Mouse (Mus musculus) hindbrain, embryonic 10.5 days (tissue): ENCODE results near the gene H3f3a. TPM values are rescaled to one million over a fixed set of nuclear protein-coding genes. Genes with fewer than 3 reads are reported as not detected.
A peak's percentile ranks its signal among the peaks of the same experiment; 100 is the strongest.

Experiments used
- DNase-seq: peaks from one replicate; pipeline ENCODE4 v3.0.0-alpha.2; 2017; ENCODE audit warnings: low spot score
- H3K27ac ChIP-seq: fragments of 300-500 bp; sonication (generic); 2 replicates; pipeline ENCODE4 v1.5.1; 2016; ENCODE audit warnings: mild to moderate bottlenecking, moderate library complexity
- H3K27me3 ChIP-seq: fragments of 300-500 bp; sonication (generic); 2 replicates; pipeline ENCODE4 v1.6.1; 2016; ENCODE audit warnings: mild to moderate bottlenecking; ENCODE audit not compliant: poor library complexity, insufficient read depth, severe bottlenecking
- H3K36me3 ChIP-seq: fragments of 300-500 bp; sonication (generic); 2 replicates; pipeline ENCODE4 v1.6.1; 2016; ENCODE audit warnings: mild to moderate bottlenecking, moderate library complexity
- H3K4me1 ChIP-seq: fragments of 300-500 bp; sonication (generic); replicated peaks from 2 replicates; pipeline ENCODE4 v1.6.1; 2016; ENCODE audit warnings: mild to moderate bottlenecking
- H3K4me3 ChIP-seq: fragments of 300-500 bp; sonication (generic); 2 replicates; pipeline ENCODE4 v1.5.1; 2016; ENCODE audit warnings: mild to moderate bottlenecking, moderate library complexity
- H3K9me3 ChIP-seq: fragments of 300-500 bp; sonication (generic); 2 replicates; pipeline ENCODE4 v1.6.1; 2016; ENCODE audit warnings: mild to moderate bottlenecking, moderate library complexity
- WGBS: fragments of 180-500 bp; shearing (Covaris S2); methylation state at CpG from one replicate; pipeline ENCODE4 v1.1.7; 2016; 5-methylcytosine and 5-hydroxymethylcytosine counted together
- polyA plus RNA-seq: library from polyadenylated mRNA; unstranded; fragments of >200 nt; fragmentation: Nextera tagmentation; extraction: Ambion mirVana; gene quantifications from 2 replicates; pipeline ENCODE4 v1.2.1, GENCODE M21; 2016

Gene H3f3a
- polyA plus RNA-seq, 1 experiment from 2014 or later: 3,181 TPM

DNA sequence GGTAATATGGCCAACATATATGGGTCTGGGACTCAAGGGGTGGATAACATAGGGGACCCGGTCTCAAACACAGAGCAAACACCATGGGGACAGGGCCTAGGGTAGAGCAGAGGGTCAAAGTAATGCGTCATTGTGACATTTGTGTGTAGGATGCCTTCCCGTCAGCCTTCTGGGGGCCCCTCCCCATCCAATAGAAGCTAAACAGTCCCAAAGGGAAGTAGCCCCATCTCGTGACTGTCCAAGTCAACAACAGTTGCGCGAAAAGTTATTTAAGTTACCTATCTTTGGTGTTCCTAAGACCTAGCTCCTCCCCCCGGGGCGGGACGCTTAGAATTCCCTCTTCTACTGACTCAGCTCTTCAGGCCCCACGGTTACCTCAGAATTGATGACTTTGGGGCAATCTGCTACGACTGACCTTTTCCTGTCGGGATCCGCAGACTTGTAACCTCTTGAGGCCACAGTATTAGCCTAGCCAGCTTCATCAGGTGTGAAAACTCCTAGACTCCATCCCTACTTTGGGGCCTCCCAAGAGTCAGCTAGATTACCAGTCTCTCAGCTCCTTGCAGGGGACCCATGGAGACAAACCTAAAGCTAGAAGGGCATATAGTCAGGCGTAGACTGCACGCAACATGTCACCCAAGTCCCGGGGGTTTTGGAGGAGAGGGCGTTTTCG, 20.2 kb downstream of the H3f3a start:
- H3K4me1 ChIP-seq: peaks cover 15% of the 10 kb centered on the region
- H3K4me3 ChIP-seq: peak overlapping the region; percentile 56
- H3K27ac ChIP-seq: peak overlapping the region; percentile 76
- H3K27me3 ChIP-seq: peaks cover 15% of the 10 kb centered on the region; the same call in 1 of the 2 replicates
- H3K9me3 ChIP-seq: no peaks in the 10 kb centered on the region
- DNase-seq: no peak
- no peaks in the 10 kb centered on the region for H3K36me3 ChIP-seq
- 9% methylated on average over 18 of the region's 18 CpGs for WGBS

DNA sequence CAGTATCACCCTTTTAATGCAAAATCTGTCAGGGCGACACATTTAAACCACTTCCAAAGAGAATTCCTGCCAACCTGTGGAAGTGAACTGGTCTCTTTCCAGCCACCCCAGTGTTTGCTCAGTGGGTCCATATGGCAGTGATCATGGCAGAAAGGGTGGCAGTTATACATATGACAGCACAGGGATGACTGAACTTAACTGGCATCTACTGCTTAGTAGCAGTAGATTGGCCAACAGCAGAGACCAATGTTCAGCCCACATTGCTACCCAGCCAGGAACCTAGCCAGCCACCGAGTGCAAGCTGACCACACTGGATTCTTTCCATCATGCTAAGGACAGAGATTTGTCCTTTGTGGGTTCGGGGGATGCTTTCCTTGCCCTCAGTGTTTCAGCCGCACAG, 20.9 kb downstream of the H3f3a start:
- Histone ChIP-seq H3K9me3 (peaks cover 3% of the 10 kb centered on the region; the same call in 1 of the 2 replicates), H3K27ac (no peak overlapping the region), H3K4me1 (peaks cover 15% of the 10 kb centered on the region), H3K4me3 (no peak overlapping the region), H3K27me3 (peaks cover 15% of the 10 kb centered on the region; the same call in 1 of the 2 replicates), H3K36me3 (no peaks in the 10 kb centered on the region)
- WGBS: 89% methylated on average over 4 of the region's 4 CpGs
- no peak for DNase-seq

DNA sequence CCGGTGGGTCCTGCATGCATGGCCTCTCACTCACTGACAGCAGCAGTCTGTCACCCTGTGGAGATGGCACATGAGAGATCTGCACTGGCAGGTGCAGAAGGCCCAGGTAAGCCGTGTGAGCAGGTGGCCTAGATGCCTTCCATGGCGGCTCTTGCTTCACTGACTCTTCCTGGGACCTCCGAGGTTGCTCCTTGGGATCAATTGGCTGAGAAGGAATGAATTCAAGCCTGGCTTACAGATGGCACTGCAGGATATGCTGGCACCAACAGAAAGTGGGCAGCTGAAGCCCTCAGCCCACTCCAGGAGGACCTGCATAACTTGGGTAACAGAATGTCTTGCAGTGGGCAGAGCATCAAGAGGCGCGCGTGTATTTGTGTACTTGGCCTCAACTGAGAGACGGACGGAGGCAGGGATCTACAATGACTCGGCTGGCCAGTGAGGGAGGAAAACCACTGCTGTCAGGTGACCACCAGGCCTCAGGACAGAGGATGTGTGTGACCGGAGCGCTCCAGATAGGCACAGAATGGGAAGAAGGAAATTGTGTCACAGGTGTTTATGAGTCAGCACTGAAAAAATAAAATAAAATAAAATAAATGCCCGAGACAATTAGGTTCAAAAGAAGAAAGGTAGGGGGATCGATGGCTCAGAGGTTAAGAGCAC, 21.8 kb downstream of the H3f3a start:
- Histone ChIP-seq H3K36me3 (no peaks in the 10 kb centered on the region), H3K9me3 (peaks cover 3% of the 10 kb centered on the region; the same call in 1 of the 2 replicates), H3K4me3 (no peak overlapping the region), H3K27me3 (peaks cover 15% of the 10 kb centered on the region; the same call in 1 of the 2 replicates), H3K27ac (no peak overlapping the region), H3K4me1 (peaks cover 15% of the 10 kb centered on the region)
- no peak for DNase-seq
- 87% methylated on average over 14 of the region's 14 CpGs for WGBS

DNA sequence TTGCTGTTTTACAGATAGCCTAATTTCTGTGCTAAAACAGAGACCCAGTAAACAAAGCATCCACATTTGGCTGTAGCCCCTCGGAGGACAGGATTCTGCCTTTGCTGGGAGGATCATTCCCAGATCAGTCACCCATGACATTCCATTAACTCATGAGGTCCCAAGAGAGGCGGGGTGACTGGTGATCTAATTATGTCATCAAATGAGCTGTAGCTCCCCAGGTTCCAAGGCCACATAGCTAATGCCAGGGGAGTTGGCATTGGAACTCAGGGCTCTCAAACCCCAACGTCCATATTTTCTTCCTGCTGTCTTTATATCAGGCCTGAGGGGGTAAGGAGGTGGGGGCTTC, 30.2 kb downstream of the H3f3a start:
- no peak for DNase-seq
- WGBS: 27% methylated on average over 3 of the region's 3 CpGs

DNA sequence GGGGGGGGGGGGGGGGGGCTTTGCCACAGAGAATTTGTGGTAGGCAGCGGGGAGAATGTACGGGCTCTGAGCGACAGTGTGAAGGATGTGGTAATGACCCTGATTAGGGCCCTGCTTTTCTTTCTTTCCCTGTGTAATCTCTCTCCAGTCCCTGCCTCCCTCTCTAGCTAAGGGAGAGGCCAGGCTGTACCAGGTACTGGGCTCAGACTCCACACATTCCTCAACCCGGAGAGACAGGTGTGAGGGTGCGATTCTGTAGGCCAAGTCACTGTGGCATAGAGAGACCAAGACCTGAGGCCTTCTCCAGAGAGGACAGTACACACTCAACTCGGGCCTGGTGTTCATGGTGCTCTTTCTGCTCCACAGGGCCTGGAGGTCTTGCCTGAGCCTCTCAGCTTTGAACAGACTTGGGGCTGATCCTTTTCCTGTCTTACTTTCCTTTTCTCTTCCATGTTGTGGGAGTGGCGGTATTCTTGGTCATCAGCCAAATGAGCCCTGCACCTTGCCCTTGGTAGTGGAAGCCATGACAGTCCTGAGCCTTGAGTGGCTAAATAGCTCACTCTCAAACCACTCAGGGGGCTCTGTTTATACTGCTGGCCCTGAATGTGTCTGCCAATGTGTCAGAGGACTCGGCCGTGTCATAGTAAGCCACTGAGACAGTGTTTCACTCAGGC, 30.7 kb downstream of the H3f3a start:
- 71% methylated on average over 9 of the region's 9 CpGs for WGBS
- Histone ChIP-seq H3K27me3 (peaks cover 20% of the 10 kb centered on the region), H3K4me1 (peaks cover 19% of the 10 kb centered on the region; the same call in 1 of the 2 replicates), H3K36me3 (no peaks in the 10 kb centered on the region), H3K9me3 (peaks cover 1% of the 10 kb centered on the region; the same call in 1 of the 2 replicates), H3K4me3 (no peak overlapping the region), H3K27ac (peak overlapping the region; percentile 40)
- DNase-seq: no peak

More for the DNA sequence above, 30.2 kb downstream of the H3f3a start:
- no peaks in the 10 kb centered on the region for H3K36me3 ChIP-seq
- H3K9me3 ChIP-seq: peaks cover 3% of the 10 kb centered on the region; the same call in 1 of the 2 replicates
- H3K27me3 ChIP-seq: peaks cover 20% of the 10 kb centered on the region
- no peak overlapping the region for H3K4me3 ChIP-seq
- peak overlapping the region; percentile 40 for H3K27ac ChIP-seq
- H3K4me1 ChIP-seq: peaks cover 16% of the 10 kb centered on the region; the same call in 1 of the 2 replicates

DNA sequence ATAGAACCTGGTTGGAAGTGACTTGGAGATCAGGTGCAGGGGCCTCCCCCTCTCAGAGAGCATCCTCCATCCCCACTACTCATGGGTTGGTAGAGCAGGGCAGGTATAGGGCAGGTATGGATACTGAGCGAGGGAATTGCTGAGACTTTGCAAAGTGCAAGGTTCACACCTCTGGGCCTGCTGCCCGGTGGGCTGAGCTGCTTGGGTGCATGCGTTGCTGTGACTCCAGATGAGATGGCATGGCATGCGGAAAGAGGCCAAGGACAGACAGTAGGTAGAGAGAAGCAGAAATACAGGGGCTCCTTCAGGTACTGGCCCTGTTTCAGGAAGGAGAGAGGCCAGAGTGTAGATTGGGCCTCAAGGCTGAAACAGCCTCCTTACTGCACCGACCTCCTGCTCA, 32.5 kb downstream of the H3f3a start:
- WGBS: 87% methylated on average over 5 of the region's 5 CpGs

DNA sequence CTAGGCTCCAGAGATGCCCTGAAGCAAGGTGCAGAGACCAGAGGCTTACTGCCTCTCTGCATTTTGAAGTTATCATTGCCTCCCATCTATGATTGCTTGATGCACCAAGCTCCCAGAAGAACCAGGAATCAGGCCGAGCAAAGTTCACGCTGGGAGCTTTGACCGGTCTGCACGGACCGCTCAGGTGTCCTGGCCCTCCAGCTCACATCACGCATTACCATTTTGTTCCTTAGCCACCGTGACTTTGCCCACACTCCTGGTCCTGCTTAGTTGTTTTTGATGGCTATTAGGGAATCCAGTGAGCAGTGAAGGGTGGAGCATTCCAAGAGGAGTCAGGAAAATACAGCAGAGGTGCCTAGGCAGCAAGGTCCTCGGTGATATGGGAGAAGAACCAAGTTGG, 33.5 kb downstream of the H3f3a start:
- Histone ChIP-seq H3K27ac (no peak overlapping the region), H3K36me3 (no peaks in the 10 kb centered on the region), H3K9me3 (no peaks in the 10 kb centered on the region), H3K4me1 (peaks cover 44% of the 10 kb centered on the region), H3K27me3 (peaks cover 20% of the 10 kb centered on the region), H3K4me3 (no peak overlapping the region)
- DNase-seq: no peak
- WGBS: 91% methylated on average over 8 of the region's 8 CpGs

More for the DNA sequence above, 32.5 kb downstream of the H3f3a start:
- DNase-seq: no peak
- Histone ChIP-seq H3K4me1 (peaks cover 36% of the 10 kb centered on the region), H3K9me3 (no peaks in the 10 kb centered on the region), H3K36me3 (no peaks in the 10 kb centered on the region), H3K4me3 (no peak overlapping the region), H3K27ac (no peak overlapping the region), H3K27me3 (peaks cover 20% of the 10 kb centered on the region)

DNA sequence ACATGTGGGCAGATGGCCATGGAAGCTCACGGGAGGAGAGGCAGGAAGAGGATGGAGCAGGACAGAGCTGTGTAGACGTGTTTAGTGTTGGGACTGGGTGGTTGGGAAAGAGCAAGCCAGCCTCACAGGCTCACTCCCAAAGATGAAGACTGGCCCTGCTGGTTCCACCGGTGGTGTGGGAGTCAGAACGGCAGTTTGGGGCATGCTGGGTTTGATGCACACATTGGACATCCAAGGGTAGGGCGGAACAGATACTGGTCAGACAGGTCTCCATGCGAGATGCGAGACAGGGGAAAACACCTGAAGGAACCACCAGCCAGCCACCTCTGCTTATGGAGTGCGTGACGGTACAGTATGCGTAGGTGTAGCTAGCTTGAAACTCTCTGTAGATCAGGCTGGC, 34.8 kb downstream of the H3f3a start:
- no peaks in the 10 kb centered on the region for H3K36me3 ChIP-seq
- 84% methylated on average over 10 of the region's 10 CpGs for WGBS
- H3K27me3 ChIP-seq: peaks cover 20% of the 10 kb centered on the region
- peak overlapping the region; percentile 82; the same call in 1 of the 2 replicates for H3K4me3 ChIP-seq
- no peak overlapping the region for H3K27ac ChIP-seq
- H3K4me1 ChIP-seq: peaks cover 44% of the 10 kb centered on the region
- H3K9me3 ChIP-seq: peaks cover 5% of the 10 kb centered on the region; the same call in 1 of the 2 replicates
- no peak for DNase-seq

DNA sequence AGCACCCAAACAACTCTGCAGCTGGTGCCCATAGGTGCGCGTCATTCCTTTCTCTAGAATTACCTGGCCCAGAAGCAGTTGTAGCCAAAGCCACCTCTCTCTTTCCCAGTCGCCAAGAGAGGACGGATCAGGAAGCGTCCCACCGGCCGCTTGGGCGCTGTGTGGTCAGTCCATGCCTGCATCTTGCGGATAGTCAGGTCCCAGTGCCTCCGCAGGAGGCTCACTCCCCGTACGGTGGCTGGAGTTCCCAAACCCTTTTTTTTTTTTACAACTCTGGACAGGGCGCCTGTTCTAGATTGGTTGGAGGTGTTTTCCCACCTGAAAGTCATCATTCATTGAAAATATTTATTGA, 35.4 kb downstream of the H3f3a start:
- under 1% methylated on average over 13 of the region's 13 CpGs for whole genome bisulfite sequencing
- no peak for DNase-seq
- H3K9me3 ChIP-seq: peaks cover 5% of the 10 kb centered on the region; the same call in 1 of the 2 replicates
- H3K36me3 ChIP-seq: no peaks in the 10 kb centered on the region
- peaks cover 39% of the 10 kb centered on the region for H3K4me1 ChIP-seq
- peak overlapping the region; percentile 97 for H3K27ac ChIP-seq
- H3K27me3 ChIP-seq: peaks cover 20% of the 10 kb centered on the region
- H3K4me3 ChIP-seq: peak overlapping the region; percentile 82

DNA sequence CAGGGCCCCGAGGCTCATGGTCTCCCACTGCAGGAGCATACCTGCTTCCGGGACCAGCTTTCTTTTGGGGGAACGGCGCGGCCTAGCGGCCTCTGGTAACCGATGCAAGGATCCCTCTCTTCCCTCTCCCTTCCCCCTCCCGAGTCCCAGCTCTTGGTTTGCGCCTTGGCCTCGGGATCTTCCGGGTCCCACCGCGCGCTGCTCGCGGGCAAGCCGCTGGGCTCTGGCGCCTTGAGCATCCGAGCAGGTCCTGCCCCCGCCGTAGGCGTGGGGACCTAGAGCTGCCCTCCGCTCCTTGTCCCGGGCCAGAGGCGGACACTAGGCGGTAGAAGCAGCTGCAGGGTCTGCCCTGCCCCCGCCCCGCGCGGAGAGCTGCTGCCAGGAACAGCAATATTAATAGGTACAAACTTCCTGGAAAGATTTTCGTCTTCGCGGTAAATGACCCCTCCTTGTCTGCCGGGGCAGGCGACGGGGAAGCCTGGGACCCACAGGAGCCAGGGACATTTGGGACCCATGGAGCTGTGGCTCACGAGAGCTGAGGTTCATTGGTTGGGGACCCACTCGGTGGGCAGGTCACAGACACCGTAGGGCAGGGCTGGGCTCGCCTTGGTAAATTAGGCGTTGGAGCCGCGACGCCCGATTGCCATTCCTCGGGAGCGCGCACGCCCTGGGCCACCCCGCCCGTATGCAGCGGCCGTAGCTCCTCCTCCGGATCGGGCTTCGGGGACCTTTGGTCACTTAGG, 35.9 kb downstream of the H3f3a start:
- Histone ChIP-seq H3K9me3 (peaks cover 5% of the 10 kb centered on the region; the same call in 1 of the 2 replicates), H3K27me3 (peaks cover 20% of the 10 kb centered on the region), H3K4me1 (peaks cover 34% of the 10 kb centered on the region), H3K4me3 (peak overlapping the region; percentile 82), H3K27ac (peak overlapping the region; percentile 97), H3K36me3 (no peaks in the 10 kb centered on the region)
- DNase-seq: peak; percentile 90
- WGBS: under 1% methylated on average over 56 of the region's 56 CpGs

DNA sequence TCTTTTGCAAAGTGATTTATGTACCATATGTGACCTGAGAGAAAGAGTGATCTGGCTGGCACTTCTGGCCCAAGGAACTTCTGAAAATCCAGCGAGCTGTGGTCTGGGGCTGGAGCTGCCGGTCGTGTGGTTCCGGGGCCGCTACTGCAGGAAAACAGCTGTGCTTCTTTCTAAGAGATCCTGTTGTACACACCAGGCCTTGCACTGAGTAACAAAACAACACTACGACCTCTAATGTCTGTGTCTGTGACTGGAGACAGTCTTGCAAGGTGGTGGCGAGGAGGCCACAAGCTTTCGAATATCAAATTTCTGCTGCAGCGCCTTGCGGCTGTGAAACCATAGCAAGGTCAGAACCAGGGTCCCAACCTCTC, 36.5 kb downstream of the H3f3a start:
- Histone ChIP-seq H3K4me1 (peaks cover 33% of the 10 kb centered on the region), H3K9me3 (peaks cover 5% of the 10 kb centered on the region; the same call in 1 of the 2 replicates), H3K36me3 (no peaks in the 10 kb centered on the region), H3K27ac (peak overlapping the region; percentile 97), H3K4me3 (peak overlapping the region; percentile 82), H3K27me3 (peaks cover 20% of the 10 kb centered on the region)
- WGBS: 10% methylated on average over 10 of the region's 10 CpGs
- no peak for DNase-seq

DNA sequence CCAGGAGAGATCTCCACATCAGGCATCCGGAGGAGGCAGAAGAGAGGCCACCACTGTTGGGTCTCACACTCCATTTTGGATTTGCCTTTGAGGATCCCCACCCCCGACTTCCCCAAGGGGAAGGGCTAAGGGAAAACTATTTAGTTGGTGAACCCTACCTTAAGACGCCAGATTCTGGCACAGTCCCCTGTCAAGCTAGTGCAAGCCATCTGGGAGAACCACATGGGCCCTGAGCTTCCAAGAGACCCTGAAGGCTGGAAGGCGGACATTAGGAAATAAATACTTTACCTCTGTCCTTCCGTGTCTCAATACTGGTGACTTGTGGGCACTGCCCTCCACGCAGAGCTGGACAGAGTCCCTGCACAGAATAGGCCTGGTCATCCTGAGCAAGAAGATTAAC, 37.2 kb downstream of the H3f3a start:
- Histone ChIP-seq H3K4me3 (no peak overlapping the region; the same call in 1 of the 2 replicates), H3K4me1 (peaks cover 33% of the 10 kb centered on the region), H3K36me3 (no peaks in the 10 kb centered on the region), H3K9me3 (peaks cover 5% of the 10 kb centered on the region; the same call in 1 of the 2 replicates), H3K27me3 (peaks cover 15% of the 10 kb centered on the region), H3K27ac (peak overlapping the region; percentile 97; the same call in 1 of the 2 replicates)
- DNase-seq: no peak
- 88% methylated on average over 6 of the region's 6 CpGs for WGBS
